Mouse (Mus musculus): ENCODE data around the gene Nrl. TPM values are rescaled to one million over a fixed set of nuclear protein-coding genes. Genes with fewer than 3 reads are reported as not detected.

Gene Nrl
- polyA plus RNA-seq (2015; fragmentation: Nextera tagmentation; extraction: Ambion mirVana): not detected in 2 replicates

- Histone ChIP-seq H3K4me2 (replicated peaks; ENCODE audit: low read depth, low read length) (no peak within 1 kb of the TSS), H3K36me3 (ENCODE audit: insufficient read depth, low read length) (no peaks in the 10 kb centered on the region), H3K9ac (replicated peaks; ENCODE audit: low read length) (no peak within 1 kb of the TSS), H3K4me3 (ENCODE audit: low read length) (no peak within 1 kb of the TSS), H3K9me3 (ENCODE audit: low read length) (no peaks in the 10 kb centered on the region), H3K27me3 (ENCODE audit: insufficient read depth, low read length) (peaks cover 42% of the 10 kb centered on the region), H3K27ac (ENCODE audit: low read length) (no peak within 1 kb of the TSS), H3K4me1 (ENCODE audit: insufficient read depth, low read length) (peaks cover 9% of the 10 kb centered on the region; the same call in 1 of the 2 replicates)
- WGBS: 20% methylated on average over 8 of the region's 8 CpGs
- ATAC-seq (ENCODE audit: low FRiP score, low TSS enrichment): no peak
These were observed at the start of gene Nrl for GRCm38 (mm10) chr14:55524785-55525184. Gene Nrl (minus strand): TSS chr14:55524981.

GRCm38 (mm10) chr14:55571760-55572159 is 47.0 kb upstream of the Nrl start:
- H3K4me1 ChIP-seq (ENCODE audit: insufficient read depth, low read length): peaks cover 13% of the 10 kb centered on the region
- no peak for ATAC-seq (ENCODE audit: low FRiP score, low TSS enrichment)
- H3K4me2 ChIP-seq (replicated peaks; ENCODE audit: low read depth, low read length): no peak overlapping the region

GRCm38 (mm10) chr14:55570588-55570987 is 45.8 kb upstream of the Nrl start:
- 93% methylated on average over 2 of the region's 2 CpGs for WGBS
- no peak for ATAC-seq (ENCODE audit: low FRiP score, low TSS enrichment)

More at GRCm38 (mm10) chr14:55571760-55572159, 47.0 kb upstream of the Nrl start:
- Histone ChIP-seq H3K9ac (replicated peaks; ENCODE audit: low read length) (no peak overlapping the region), H3K4me3 (ENCODE audit: low read length) (no peak overlapping the region), H3K9me3 (ENCODE audit: low read length) (no peaks in the 10 kb centered on the region), H3K36me3 (ENCODE audit: insufficient read depth, low read length) (peaks cover 31% of the 10 kb centered on the region), H3K27me3 (ENCODE audit: insufficient read depth, low read length) (no peaks in the 10 kb centered on the region), H3K27ac (ENCODE audit: low read length) (no peak overlapping the region)

GRCm38 (mm10) chr14:55567496-55567895 is 42.7 kb upstream of the Nrl start:
- H3K4me3 ChIP-seq (ENCODE audit: low read length): no peak overlapping the region
- WGBS: 83% methylated on average over 3 of the region's 3 CpGs
- no peaks in the 10 kb centered on the region for H3K9me3 ChIP-seq (ENCODE audit: low read length)
- H3K27ac ChIP-seq (ENCODE audit: low read length): no peak overlapping the region
- no peak for ATAC-seq (ENCODE audit: low FRiP score, low TSS enrichment)
- H3K36me3 ChIP-seq (ENCODE audit: insufficient read depth, low read length): peaks cover 60% of the 10 kb centered on the region
- no peak overlapping the region for H3K4me2 ChIP-seq (replicated peaks; ENCODE audit: low read depth, low read length)
- H3K9ac ChIP-seq (replicated peaks; ENCODE audit: low read length): no peak overlapping the region
- H3K27me3 ChIP-seq (ENCODE audit: insufficient read depth, low read length): no peaks in the 10 kb centered on the region
- H3K4me1 ChIP-seq (ENCODE audit: insufficient read depth, low read length): no peaks in the 10 kb centered on the region

More at GRCm38 (mm10) chr14:55570588-55570987, 45.8 kb upstream of the Nrl start:
- no peak overlapping the region for H3K4me3 ChIP-seq (ENCODE audit: low read length)
- H3K27me3 ChIP-seq (ENCODE audit: insufficient read depth, low read length): no peaks in the 10 kb centered on the region
- no peak overlapping the region for H3K4me2 ChIP-seq (replicated peaks; ENCODE audit: low read depth, low read length)
- H3K9ac ChIP-seq (replicated peaks; ENCODE audit: low read length): no peak overlapping the region
- no peak overlapping the region for H3K27ac ChIP-seq (ENCODE audit: low read length)
- no peaks in the 10 kb centered on the region for H3K9me3 ChIP-seq (ENCODE audit: low read length)
- peaks cover 7% of the 10 kb centered on the region for H3K4me1 ChIP-seq (ENCODE audit: insufficient read depth, low read length)
- H3K36me3 ChIP-seq (ENCODE audit: insufficient read depth, low read length): peaks cover 42% of the 10 kb centered on the region

GRCm38 (mm10) chr14:55565748-55566147 is 41.0 kb upstream of the Nrl start:
- Histone ChIP-seq H3K27me3 (ENCODE audit: insufficient read depth, low read length) (no peaks in the 10 kb centered on the region), H3K27ac (ENCODE audit: low read length) (no peak overlapping the region), H3K4me2 (replicated peaks; ENCODE audit: low read depth, low read length) (no peak overlapping the region), H3K4me3 (ENCODE audit: low read length) (no peak overlapping the region), H3K4me1 (ENCODE audit: insufficient read depth, low read length) (peaks cover 11% of the 10 kb centered on the region), H3K9me3 (ENCODE audit: low read length) (no peaks in the 10 kb centered on the region), H3K9ac (replicated peaks; ENCODE audit: low read length) (no peak overlapping the region), H3K36me3 (ENCODE audit: insufficient read depth, low read length) (peaks cover 60% of the 10 kb centered on the region)
- ATAC-seq (ENCODE audit: low FRiP score, low TSS enrichment): no peak
- WGBS: 88% methylated on average over 3 of the region's 3 CpGs

DNA sequence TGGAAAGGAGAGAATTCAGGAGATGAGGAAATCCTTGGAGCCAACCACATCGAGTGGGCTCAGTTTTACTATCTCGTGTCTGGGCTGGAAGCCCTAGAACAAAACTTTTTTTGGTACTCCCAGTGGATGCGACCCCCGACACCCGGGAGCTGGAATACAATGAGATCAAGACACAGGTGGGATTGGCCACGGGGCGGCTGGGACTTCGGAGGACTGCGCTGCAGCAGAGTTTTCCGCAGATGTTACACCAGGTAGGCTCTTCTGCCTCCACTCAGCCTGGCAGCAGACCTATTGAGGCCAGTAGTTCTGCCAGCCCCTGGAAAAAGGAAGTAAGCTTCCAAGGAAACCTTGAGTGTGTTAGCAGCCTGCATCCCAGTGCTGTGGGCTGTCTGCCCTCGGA is 38.5 kb upstream of the Nrl start:
- Histone ChIP-seq H3K4me1 (ENCODE audit: insufficient read depth, low read length) (peaks cover 12% of the 10 kb centered on the region), H3K9me3 (ENCODE audit: low read length) (no peaks in the 10 kb centered on the region), H3K4me3 (ENCODE audit: low read length) (no peak overlapping the region), H3K36me3 (ENCODE audit: insufficient read depth, low read length) (peaks cover 42% of the 10 kb centered on the region), H3K9ac (replicated peaks; ENCODE audit: low read length) (no peak overlapping the region), H3K27me3 (ENCODE audit: insufficient read depth, low read length) (no peaks in the 10 kb centered on the region), H3K27ac (ENCODE audit: low read length) (no peak overlapping the region), H3K4me2 (replicated peaks; ENCODE audit: low read depth, low read length) (no peak overlapping the region)
- 88% methylated on average over 11 of the region's 11 CpGs for WGBS
- ATAC-seq (ENCODE audit: low FRiP score, low TSS enrichment): no peak

GRCm38 (mm10) chr14:55561860-55562259 is 37.1 kb upstream of the Nrl start:
- WGBS: 69% methylated on average over 10 of the region's 10 CpGs
- peak overlapping the region; percentile 52 for H3K4me3 ChIP-seq (ENCODE audit: low read length)
- H3K36me3 ChIP-seq (ENCODE audit: insufficient read depth, low read length): peaks cover 30% of the 10 kb centered on the region

GRCm38 (mm10) chr14:55560202-55561073 is 35.7 kb upstream of the Nrl start, which contains the start of gene A730061H03Rik:
Gene A730061H03Rik (minus strand): TSS chr14:55560406.
- peak within 1 kb of the TSS; percentile 96 for H3K27ac ChIP-seq (ENCODE audit: low read length)
- peak; percentile 97 for ATAC-seq (ENCODE audit: low FRiP score, low TSS enrichment)
- H3K9ac ChIP-seq (replicated peaks; ENCODE audit: low read length): peak within 1 kb of the TSS; percentile 73
- peaks cover 16% of the 10 kb centered on the region; the same call in 1 of the 2 replicates for H3K36me3 ChIP-seq (ENCODE audit: insufficient read depth, low read length)
- peak within 1 kb of the TSS; percentile 89 for H3K4me2 ChIP-seq (replicated peaks; ENCODE audit: low read depth, low read length)
- no peaks in the 10 kb centered on the region for H3K27me3 ChIP-seq (ENCODE audit: insufficient read depth, low read length)
- under 1% methylated on average over 51 of the region's 51 CpGs for WGBS
- H3K4me3 ChIP-seq (ENCODE audit: low read length): peak within 1 kb of the TSS; percentile 52
- no peaks in the 10 kb centered on the region for H3K9me3 ChIP-seq (ENCODE audit: low read length)
- H3K4me1 ChIP-seq (ENCODE audit: insufficient read depth, low read length): peaks cover 19% of the 10 kb centered on the region

More at GRCm38 (mm10) chr14:55561860-55562259, 37.1 kb upstream of the Nrl start:
- ATAC-seq (ENCODE audit: low FRiP score, low TSS enrichment): no peak
- Histone ChIP-seq H3K27me3 (ENCODE audit: insufficient read depth, low read length) (no peaks in the 10 kb centered on the region), H3K4me1 (ENCODE audit: insufficient read depth, low read length) (peaks cover 19% of the 10 kb centered on the region), H3K4me2 (replicated peaks; ENCODE audit: low read depth, low read length) (peak overlapping the region; percentile 89), H3K9ac (replicated peaks; ENCODE audit: low read length) (no peak overlapping the region), H3K9me3 (ENCODE audit: low read length) (no peaks in the 10 kb centered on the region), H3K27ac (ENCODE audit: low read length) (no peak overlapping the region)

DNA sequence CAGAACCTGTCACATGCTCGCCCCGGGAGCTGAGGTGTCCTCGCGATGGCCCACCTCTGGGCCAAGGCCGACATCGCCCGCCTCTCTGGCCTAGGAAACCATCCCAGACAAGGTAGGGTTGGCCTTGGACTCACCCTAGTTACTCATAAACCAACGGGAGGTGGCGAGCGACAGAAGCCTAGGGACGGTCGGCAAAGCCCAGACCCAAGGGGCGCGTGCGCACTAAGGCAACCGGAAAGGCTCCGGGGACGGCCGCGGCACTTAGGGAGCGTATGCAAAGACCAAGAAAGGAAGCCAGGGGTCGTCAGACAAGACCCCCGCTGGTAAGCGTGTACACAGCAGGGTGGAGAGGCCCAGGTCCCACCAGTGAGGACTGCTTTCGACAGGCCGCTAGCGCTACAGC is 35.0 kb upstream of the Nrl start, which contains the start of gene Dcaf11:
Dcaf11 (plus strand) TSS at position 208 of the 403 bp plus-strand sequence.
- WGBS: 0% methylated on average over 27 of the region's 27 CpGs
- Histone ChIP-seq H3K4me1 (ENCODE audit: insufficient read depth, low read length) (peaks cover 19% of the 10 kb centered on the region), H3K27ac (ENCODE audit: low read length) (peak within 1 kb of the TSS; percentile 96), H3K9me3 (ENCODE audit: low read length) (no peaks in the 10 kb centered on the region), H3K4me3 (ENCODE audit: low read length) (peak within 1 kb of the TSS; percentile 52), H3K4me2 (replicated peaks; ENCODE audit: low read depth, low read length) (peak within 1 kb of the TSS; percentile 89), H3K27me3 (ENCODE audit: insufficient read depth, low read length) (no peaks in the 10 kb centered on the region), H3K9ac (replicated peaks; ENCODE audit: low read length) (peak within 1 kb of the TSS; percentile 73), H3K36me3 (ENCODE audit: insufficient read depth, low read length) (peaks cover 10% of the 10 kb centered on the region; the same call in 1 of the 2 replicates)
- peak; percentile 90 for ATAC-seq (ENCODE audit: low FRiP score, low TSS enrichment)

Data from kidney, embryonic 16.5 days (tissue).